Mouse (Mus musculus) forebrain, embryonic 14.5 days (tissue): Measurements from ENCODE around the gene Tep1. TPM values are rescaled to one million over a fixed set of nuclear protein-coding genes. Genes with fewer than 3 reads are reported as not detected.

Source experiments
- ATAC-seq: fragments of 200-750 bp; cut with Nextera tagmentation; 2 replicates; pipeline ENCODE4 v1.8.0; 2017; ENCODE audit warnings: mild to moderate bottlenecking, moderate library complexity
- DNase-seq: peaks from one replicate; pipeline ENCODE4 v3.0.0-alpha.2; 2015; ENCODE audit warnings: low spot score
- H3K27ac ChIP-seq: fragments of 300-500 bp; sonication (generic); 2 replicates; pipeline ENCODE4 v1.5.1; 2014; ENCODE audit warnings: low read depth, mild to moderate bottlenecking, control low read depth, low read length, moderate library complexity
- H3K27me3 ChIP-seq: fragments of 300-500 bp; sonication (generic); replicated peaks from 2 replicates; pipeline ENCODE4 v1.6.1; 2014; ENCODE audit warnings: low read length, control low read depth, mixed read lengths; ENCODE audit not compliant: control insufficient read depth, insufficient read depth
- H3K36me3 ChIP-seq: fragments of 300-500 bp; sonication (generic); 2 replicates; pipeline ENCODE4 v1.6.1; 2014; ENCODE audit warnings: low read length, control low read depth; ENCODE audit not compliant: control insufficient read depth, insufficient read depth
- H3K4me1 ChIP-seq: fragments of 300-500 bp; sonication (generic); 2 replicates; pipeline ENCODE4 v1.6.1; 2014; ENCODE audit warnings: antibody characterized with exemption, low read length, control low read depth; ENCODE audit not compliant: control insufficient read depth, insufficient read depth
- H3K4me2 ChIP-seq: fragments of 300-500 bp; sonication (generic); 2 replicates; pipeline ENCODE4 v1.6.1; 2014; ENCODE audit warnings: mild to moderate bottlenecking, control low read depth, low read length
- H3K4me3 ChIP-seq: fragments of 300-500 bp; sonication (generic); 2 replicates; pipeline ENCODE4 v1.5.1; 2014; ENCODE audit warnings: low read depth, low read length, control low read depth
- H3K9ac ChIP-seq: fragments of 300-500 bp; sonication (generic); 2 replicates; pipeline ENCODE4 v1.6.1; 2014; ENCODE audit warnings: mild to moderate bottlenecking, low read length, control low read depth, moderate library complexity
- H3K9me3 ChIP-seq: fragments of 300-500 bp; sonication (generic); replicated peaks from 2 replicates; pipeline ENCODE4 v1.6.1; 2016; ENCODE audit warnings: low read length, control low read depth, mixed read lengths; ENCODE audit not compliant: control insufficient read depth
- WGBS: fragments of 180-500 bp; shearing (Covaris S2); extraction: QIAGEN DNeasy Blood & Tissue Kit; methylation state at CpG from one replicate; pipeline ENCODE4 v1.1.7; 2014; 5-methylcytosine and 5-hydroxymethylcytosine counted together
- polyA plus RNA-seq: library from polyadenylated mRNA; unstranded; fragments of >200 nt; fragmentation: Nextera tagmentation; extraction: Ambion mirVana; gene quantifications from 2 replicates; pipeline ENCODE4 v1.2.1, GENCODE M21; 2014

Tep1 gene
- polyA plus RNA-seq, 1 experiment from 2014 or later: 1.3 TPM

GRCm38 (mm10) chr14:50837236-50837635, 33.1 kb downstream of the Tep1 start:
- no peak for ATAC-seq
- Histone ChIP-seq H3K4me1 (no peaks in the 10 kb centered on the region), H3K27me3 (no peaks in the 10 kb centered on the region), H3K36me3 (no peaks in the 10 kb centered on the region), H3K4me3 (no peak overlapping the region), H3K4me2 (no peak overlapping the region), H3K9ac (no peak overlapping the region), H3K27ac (no peak overlapping the region), H3K9me3 (no peaks in the 10 kb centered on the region)
- WGBS: 58% methylated on average over 6 of the region's 6 CpGs
- DNase-seq: no peak

- no peaks in the 10 kb centered on the region for H3K27me3 ChIP-seq
- 53% methylated on average over 2 of the region's 2 CpGs for WGBS
Observed at GRCm38 (mm10) chr14:50834435-50834834, 35.9 kb downstream of the Tep1 start.

GRCm38 (mm10) chr14:50833964-50834363, 36.4 kb downstream of the Tep1 start:
- Histone ChIP-seq H3K27ac (no peak overlapping the region), H3K27me3 (no peaks in the 10 kb centered on the region), H3K9ac (no peak overlapping the region), H3K4me2 (no peak overlapping the region), H3K4me1 (no peaks in the 10 kb centered on the region), H3K9me3 (no peaks in the 10 kb centered on the region), H3K36me3 (no peaks in the 10 kb centered on the region), H3K4me3 (no peak overlapping the region)
- 82% methylated on average over 10 of the region's 10 CpGs for WGBS
- ATAC-seq (no peak), DNase-seq (no peak)

More at GRCm38 (mm10) chr14:50834435-50834834, 35.9 kb downstream of the Tep1 start:
- no peak for ATAC-seq
- no peaks in the 10 kb centered on the region for H3K4me1 ChIP-seq
- no peak overlapping the region for H3K4me3 ChIP-seq
- no peaks in the 10 kb centered on the region for H3K9me3 ChIP-seq
- H3K27ac ChIP-seq: no peak overlapping the region
- no peak overlapping the region for H3K9ac ChIP-seq
- no peak for DNase-seq
- no peaks in the 10 kb centered on the region for H3K36me3 ChIP-seq
- no peak overlapping the region for H3K4me2 ChIP-seq

- Histone ChIP-seq H3K27me3 (no peaks in the 10 kb centered on the region), H3K4me1 (no peaks in the 10 kb centered on the region), H3K4me2 (no peak overlapping the region), H3K4me3 (no peak overlapping the region), H3K36me3 (no peaks in the 10 kb centered on the region), H3K9me3 (no peaks in the 10 kb centered on the region), H3K27ac (no peak overlapping the region), H3K9ac (no peak overlapping the region)
- WGBS: 82% methylated on average over 3 of the region's 3 CpGs
- no peak for ATAC-seq
- DNase-seq: no peak
Observed at GRCm38 (mm10) chr14:50829878-50830277, 40.5 kb downstream of the Tep1 start.

GRCm38 (mm10) chr14:50826579-50826978, 43.8 kb downstream of the Tep1 start:
- 87% methylated on average over 4 of the region's 4 CpGs for WGBS
- peaks cover 15% of the 10 kb centered on the region for H3K36me3 ChIP-seq
- no peak overlapping the region for H3K4me2 ChIP-seq
- H3K27me3 ChIP-seq: no peaks in the 10 kb centered on the region
- ATAC-seq (no peak), DNase-seq (no peak)
- H3K27ac ChIP-seq: no peak overlapping the region
- no peak overlapping the region for H3K4me3 ChIP-seq
- no peak overlapping the region for H3K9ac ChIP-seq
- H3K4me1 ChIP-seq: no peaks in the 10 kb centered on the region
- no peaks in the 10 kb centered on the region for H3K9me3 ChIP-seq

GRCm38 (mm10) chr14:50824219-50824618, 46.1 kb downstream of the Tep1 start:
- Histone ChIP-seq H3K36me3 (peaks cover 38% of the 10 kb centered on the region), H3K4me2 (no peak overlapping the region), H3K27ac (no peak overlapping the region), H3K27me3 (no peaks in the 10 kb centered on the region), H3K9me3 (no peaks in the 10 kb centered on the region), H3K4me3 (no peak overlapping the region), H3K9ac (no peak overlapping the region), H3K4me1 (no peaks in the 10 kb centered on the region)
- WGBS: 90% methylated on average over 9 of the region's 9 CpGs
- no peak for DNase-seq
- no peak for ATAC-seq

- no peak overlapping the region for H3K4me3 ChIP-seq
- DNase-seq (no peak), ATAC-seq (no peak)
- H3K27ac ChIP-seq: no peak overlapping the region
- no peaks in the 10 kb centered on the region for H3K9me3 ChIP-seq
- no peaks in the 10 kb centered on the region for H3K27me3 ChIP-seq
- no peak overlapping the region for H3K9ac ChIP-seq
- no peaks in the 10 kb centered on the region for H3K4me1 ChIP-seq
- 71% methylated on average over 2 of the region's 2 CpGs for WGBS
- peaks cover 42% of the 10 kb centered on the region for H3K36me3 ChIP-seq
- H3K4me2 ChIP-seq: no peak overlapping the region
Observed at GRCm38 (mm10) chr14:50823240-50823639, 47.1 kb downstream of the Tep1 start.

- WGBS: 95% methylated on average over 2 of the region's 2 CpGs
- no peak overlapping the region for H3K4me3 ChIP-seq
- H3K36me3 ChIP-seq: peaks cover 54% of the 10 kb centered on the region
- H3K9me3 ChIP-seq: no peaks in the 10 kb centered on the region
- ATAC-seq (no peak), DNase-seq (no peak)
- 0 out of 2 replicates have a peak, but pooled peaks cover 4% of the 10 kb centered on the region for H3K4me1 ChIP-seq
- no peaks in the 10 kb centered on the region for H3K27me3 ChIP-seq
- H3K9ac ChIP-seq: no peak overlapping the region
- no peak overlapping the region for H3K4me2 ChIP-seq
- no peak overlapping the region for H3K27ac ChIP-seq
Observed at GRCm38 (mm10) chr14:50813060-50813459, 57.3 kb downstream of the Tep1 start.

GRCm38 (mm10) chr14:50807487-50808072, 62.8 kb downstream of the Tep1 start, which contains the start of the genes Ccnb1ip1 and Parp2:
Gene Ccnb1ip1 (minus strand): TSS chr14:50807732.
Gene Parp2 (plus strand): TSS chr14:50807841.
- DNase-seq (peak; percentile 99), ATAC-seq (peak; percentile 97)
- under 1% methylated on average over 42 of the region's 42 CpGs for WGBS

More at GRCm38 (mm10) chr14:50807487-50808072, 62.8 kb downstream of the Tep1 start, which contains the start of the genes Ccnb1ip1 and Parp2:
- Histone ChIP-seq H3K27ac (peak within 1 kb of the TSS; percentile 90), H3K9me3 (no peaks in the 10 kb centered on the region), H3K36me3 (peaks cover 15% of the 10 kb centered on the region), H3K4me3 (peak within 1 kb of the TSS; percentile 42), H3K9ac (peak within 1 kb of the TSS; percentile 74), H3K4me1 (0 out of 2 replicates have a peak, but pooled peaks cover 4% of the 10 kb centered on the region), H3K4me2 (peak within 1 kb of the TSS; percentile 49), H3K27me3 (no peaks in the 10 kb centered on the region)
